Mouse (Mus musculus): ENCODE measurements around the gene Med7. TPM values are rescaled to one million over a fixed set of nuclear protein-coding genes. Genes with fewer than 3 reads are reported as not detected.
"Not testable (repeated sequence)": the region's sequence is repeated elsewhere in the genome, so short reads cannot be mapped to it uniquely, and the experiment has no call there.

The Med7 gene
- polyA plus RNA-seq, 1 experiment from 2014 or later = 104 TPM

DNA sequence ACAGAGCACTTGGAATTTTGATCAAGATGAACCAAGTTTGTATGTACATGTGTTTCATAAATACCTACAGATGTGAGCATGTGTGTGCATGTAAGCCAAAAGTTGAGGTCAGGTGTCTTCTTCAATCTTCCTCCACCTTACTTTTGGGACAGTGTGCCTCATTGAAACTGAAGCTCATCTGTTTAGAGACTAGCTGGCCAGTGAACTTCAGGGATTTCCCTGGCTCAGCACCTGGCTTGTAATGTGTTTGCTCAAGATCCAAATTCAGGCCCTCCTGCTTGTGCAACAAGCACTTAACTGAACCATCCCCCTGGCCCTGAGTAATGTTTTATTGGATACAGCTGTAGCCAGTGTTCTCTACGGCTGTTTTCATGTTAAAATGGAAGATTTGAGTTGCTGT lies 18.3 kb upstream of the Med7 start:
- Histone ChIP-seq H3K27me3 (ENCODE audit: control insufficient read depth, insufficient read depth, low read length) (no peaks in the 10 kb centered on the region), H3K27ac (ENCODE audit: low read depth, low read length) (no peak overlapping the region), H3K4me3 (ENCODE audit: low read depth, low read length) (no peak overlapping the region), H3K36me3 (ENCODE audit: control insufficient read depth, insufficient read depth, low read length) (no peaks in the 10 kb centered on the region), H3K9ac (ENCODE audit: low read depth, low read length) (no peak overlapping the region), H3K4me2 (replicated peaks; ENCODE audit: low read depth, low read length) (no peak overlapping the region), H3K9me3 (ENCODE audit: control insufficient read depth, low read length) (no peaks in the 10 kb centered on the region), H3K4me1 (replicated peaks; ENCODE audit: control insufficient read depth, insufficient read depth, low read length) (no peaks in the 10 kb centered on the region)
- DNase-seq (ENCODE audit: low spot score) (no peak), ATAC-seq (ENCODE audit: low FRiP score) (no peak)
- WGBS = 73% methylated on average over 1 of the region's 1 CpGs

DNA sequence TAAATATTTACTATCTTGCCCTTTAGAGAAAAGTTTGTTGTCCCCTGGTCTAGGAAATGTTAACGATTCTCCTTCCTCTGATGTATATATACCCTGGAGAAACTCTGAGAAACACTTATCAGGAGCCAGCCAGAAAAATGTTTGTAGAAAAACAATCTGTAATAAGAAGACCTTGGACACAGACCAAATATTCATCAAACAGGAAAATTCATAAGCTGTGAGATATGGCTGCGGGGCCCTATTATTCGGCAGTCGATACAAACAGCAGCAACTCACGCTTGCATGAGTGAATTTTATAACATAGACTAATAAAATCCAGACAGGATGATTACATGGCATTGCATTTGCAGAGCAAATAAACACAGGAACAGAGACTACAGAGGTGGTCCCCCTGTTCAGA lies 17.9 kb upstream of the Med7 start:
- no peak overlapping the region for H3K4me3 ChIP-seq (ENCODE audit: low read depth, low read length)
- DNase-seq (ENCODE audit: low spot score) = no peak
- 93% methylated on average over 5 of the region's 5 CpGs for WGBS
- no peaks in the 10 kb centered on the region for H3K9me3 ChIP-seq (ENCODE audit: control insufficient read depth, low read length)
- H3K27me3 ChIP-seq (ENCODE audit: control insufficient read depth, insufficient read depth, low read length) = no peaks in the 10 kb centered on the region
- no peak for ATAC-seq (ENCODE audit: low FRiP score)
- no peaks in the 10 kb centered on the region for H3K36me3 ChIP-seq (ENCODE audit: control insufficient read depth, insufficient read depth, low read length)
- H3K4me1 ChIP-seq (replicated peaks; ENCODE audit: control insufficient read depth, insufficient read depth, low read length) = no peaks in the 10 kb centered on the region
- no peak overlapping the region for H3K27ac ChIP-seq (ENCODE audit: low read depth, low read length)
- H3K4me2 ChIP-seq (replicated peaks; ENCODE audit: low read depth, low read length) = no peak overlapping the region
- H3K9ac ChIP-seq (ENCODE audit: low read depth, low read length) = no peak overlapping the region

DNA sequence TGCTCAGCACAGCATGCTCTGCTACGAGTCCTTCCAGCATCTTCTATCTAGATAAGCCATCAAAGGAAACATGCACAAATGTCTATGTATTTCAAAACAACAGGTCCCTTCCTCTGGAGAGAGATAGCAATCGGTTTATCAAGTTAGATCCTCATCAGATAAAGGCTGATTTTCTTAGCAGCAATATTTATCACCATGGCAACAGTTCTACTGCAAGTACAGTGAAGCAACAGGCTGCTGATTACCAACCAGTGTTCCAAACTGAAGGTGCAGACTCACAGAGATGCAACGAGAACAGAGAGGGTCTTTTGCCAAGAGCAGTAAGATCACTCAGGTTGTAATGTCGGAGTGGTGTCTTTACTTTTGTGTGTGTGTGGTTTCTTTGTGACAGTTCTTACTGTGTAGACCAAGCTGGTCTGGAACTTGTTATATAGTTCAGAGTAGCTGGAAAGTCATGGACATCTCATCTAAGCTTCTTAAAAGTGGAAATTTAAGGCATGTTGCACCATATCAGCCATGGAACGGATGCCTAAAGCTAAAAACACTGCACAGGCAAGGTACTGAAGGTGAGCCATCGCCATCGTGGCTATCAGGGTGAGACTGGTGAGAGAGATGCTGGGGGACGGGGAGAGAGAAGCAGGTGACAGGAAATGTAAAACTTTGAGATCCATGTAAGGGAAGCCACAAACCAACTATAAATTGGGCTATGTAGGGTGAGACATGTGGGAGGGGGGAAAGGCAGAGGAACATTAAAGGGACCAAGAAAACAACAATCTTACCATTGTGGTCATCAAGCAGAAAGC lies 15.4 kb upstream of the Med7 start:
- 88% methylated on average over 8 of the region's 8 CpGs for WGBS
- no peak overlapping the region for H3K4me2 ChIP-seq (replicated peaks; ENCODE audit: low read depth, low read length)
- H3K27ac ChIP-seq (ENCODE audit: low read depth, low read length) = no peak overlapping the region
- H3K9ac ChIP-seq (ENCODE audit: low read depth, low read length) = no peak overlapping the region
- no peaks in the 10 kb centered on the region for H3K27me3 ChIP-seq (ENCODE audit: control insufficient read depth, insufficient read depth, low read length)
- no peak for ATAC-seq (ENCODE audit: low FRiP score)
- H3K9me3 ChIP-seq (ENCODE audit: control insufficient read depth, low read length) = no peaks in the 10 kb centered on the region
- H3K4me3 ChIP-seq (ENCODE audit: low read depth, low read length) = no peak overlapping the region
- H3K36me3 ChIP-seq (ENCODE audit: control insufficient read depth, insufficient read depth, low read length) = no peaks in the 10 kb centered on the region
- no peak for DNase-seq (ENCODE audit: low spot score)
- no peaks in the 10 kb centered on the region for H3K4me1 ChIP-seq (replicated peaks; ENCODE audit: control insufficient read depth, insufficient read depth, low read length)

DNA sequence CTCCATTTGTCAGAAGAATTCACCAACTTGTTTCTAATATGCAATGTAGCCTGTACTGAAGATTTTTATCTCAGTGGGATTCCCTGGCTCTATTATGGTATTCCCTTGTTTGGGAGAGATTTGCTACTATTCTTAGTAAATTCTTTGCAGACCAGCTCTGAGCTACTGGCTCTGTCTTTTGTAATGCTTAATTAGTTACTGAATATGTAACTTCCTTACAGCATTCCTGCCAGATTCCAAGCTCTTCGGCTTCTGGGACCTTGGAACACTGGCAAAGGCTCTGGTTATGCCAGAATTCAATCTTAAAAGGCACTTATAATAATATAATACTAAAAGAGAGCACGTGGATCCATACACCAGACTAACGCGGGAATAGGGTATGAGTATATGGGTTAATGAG lies 8.6 kb upstream of the Med7 start:
- DNase-seq (ENCODE audit: low spot score); H3K9ac ChIP-seq (ENCODE audit: low read depth, low read length); H3K4me2 ChIP-seq (replicated peaks; ENCODE audit: low read depth, low read length); ATAC-seq (ENCODE audit: low FRiP score); H3K27me3 ChIP-seq (ENCODE audit: control insufficient read depth, insufficient read depth, low read length); H3K27ac ChIP-seq (ENCODE audit: low read depth, low read length); H3K36me3 ChIP-seq (ENCODE audit: control insufficient read depth, insufficient read depth, low read length); H3K4me3 ChIP-seq (ENCODE audit: low read depth, low read length); H3K9me3 ChIP-seq (ENCODE audit: control insufficient read depth, low read length); H3K4me1 ChIP-seq (replicated peaks; ENCODE audit: control insufficient read depth, insufficient read depth, low read length): not testable (repeated sequence)
- 51% methylated on average over 4 of the region's 4 CpGs for WGBS

DNA sequence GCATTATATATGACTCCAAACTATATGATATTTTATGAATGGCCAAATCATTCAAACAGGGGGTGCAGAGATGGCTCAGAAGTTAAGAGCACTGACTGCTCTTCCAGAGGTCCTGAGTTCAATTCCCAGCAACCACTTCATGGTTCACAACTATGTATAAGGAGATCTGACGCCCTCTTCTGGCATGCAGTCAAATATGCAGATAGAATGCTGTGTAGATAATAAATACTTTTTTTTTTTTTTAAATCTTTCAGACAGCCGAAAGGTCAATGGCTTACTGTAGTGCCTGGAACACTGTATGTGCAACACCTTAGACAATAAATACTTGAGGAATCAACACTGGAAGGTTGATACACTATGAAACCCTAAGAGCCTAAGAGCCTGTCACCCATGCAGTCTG lies 6.6 kb upstream of the Med7 start:
- Histone ChIP-seq H3K4me1 (replicated peaks; ENCODE audit: control insufficient read depth, insufficient read depth, low read length) (no peaks in the 10 kb centered on the region), H3K27ac (ENCODE audit: low read depth, low read length) (no peak overlapping the region), H3K4me2 (replicated peaks; ENCODE audit: low read depth, low read length) (no peak overlapping the region), H3K9ac (ENCODE audit: low read depth, low read length) (no peak overlapping the region), H3K9me3 (ENCODE audit: control insufficient read depth, low read length) (no peaks in the 10 kb centered on the region), H3K36me3 (ENCODE audit: control insufficient read depth, insufficient read depth, low read length) (no peaks in the 10 kb centered on the region), H3K4me3 (ENCODE audit: low read depth, low read length) (no peak overlapping the region), H3K27me3 (ENCODE audit: control insufficient read depth, insufficient read depth, low read length) (no peaks in the 10 kb centered on the region)
- WGBS = 95% methylated on average over 2 of the region's 2 CpGs
- no peak for DNase-seq (ENCODE audit: low spot score)
- ATAC-seq (ENCODE audit: low FRiP score) = no peak

DNA sequence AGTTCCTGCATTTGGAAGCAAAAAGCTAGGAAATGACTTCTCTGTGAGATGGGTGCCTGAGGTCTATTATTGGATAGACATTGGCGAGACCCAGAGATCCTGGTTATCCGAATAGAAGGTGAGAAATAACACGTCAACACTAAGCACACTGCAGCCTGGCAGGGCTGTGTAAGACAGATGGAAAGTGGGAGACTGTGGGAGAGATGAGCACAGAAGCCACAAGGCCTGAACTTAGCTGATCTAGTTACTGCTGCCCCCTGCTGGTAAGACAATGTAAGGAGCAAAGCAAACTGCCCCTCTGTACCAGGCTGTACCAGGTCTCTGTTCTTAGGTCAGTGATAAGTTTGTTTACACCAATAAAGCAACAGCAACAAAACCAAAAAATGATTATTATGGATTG lies 5.6 kb upstream of the Med7 start:
- Histone ChIP-seq H3K27me3 (ENCODE audit: control insufficient read depth, insufficient read depth, low read length) (no peaks in the 10 kb centered on the region), H3K4me2 (replicated peaks; ENCODE audit: low read depth, low read length) (no peak overlapping the region), H3K36me3 (ENCODE audit: control insufficient read depth, insufficient read depth, low read length) (no peaks in the 10 kb centered on the region), H3K27ac (ENCODE audit: low read depth, low read length) (no peak overlapping the region), H3K4me1 (replicated peaks; ENCODE audit: control insufficient read depth, insufficient read depth, low read length) (no peaks in the 10 kb centered on the region), H3K9ac (ENCODE audit: low read depth, low read length) (no peak overlapping the region), H3K9me3 (ENCODE audit: control insufficient read depth, low read length) (no peaks in the 10 kb centered on the region), H3K4me3 (ENCODE audit: low read depth, low read length) (no peak overlapping the region)
- DNase-seq (ENCODE audit: low spot score) (peak; percentile 88), ATAC-seq (ENCODE audit: low FRiP score) (peak; percentile 91)
- 31% methylated on average over 3 of the region's 3 CpGs for WGBS

DNA sequence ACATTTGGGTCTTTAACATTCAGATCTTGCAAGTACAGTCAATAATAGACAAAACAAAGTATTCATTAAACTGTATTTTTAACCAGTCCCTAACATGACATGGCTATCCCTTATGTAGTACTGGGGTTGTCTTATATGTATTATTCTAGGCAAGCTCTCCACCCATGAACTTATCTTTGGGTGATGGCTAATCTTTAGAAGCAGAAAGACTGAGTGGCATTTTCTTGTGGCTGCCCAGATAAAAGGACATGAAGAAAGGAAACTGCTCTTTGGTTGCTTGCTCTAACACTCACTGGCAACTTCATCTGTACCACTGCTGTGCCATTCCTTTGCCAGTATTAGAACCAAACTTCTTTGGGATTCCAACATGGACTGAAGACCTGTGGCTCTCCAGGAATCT lies 1.4 kb upstream of the Med7 start:
- no peak for ATAC-seq (ENCODE audit: low FRiP score)
- H3K4me1 ChIP-seq (replicated peaks; ENCODE audit: control insufficient read depth, insufficient read depth, low read length) = no peaks in the 10 kb centered on the region; the same call in 1 of the 2 replicates
- no peaks in the 10 kb centered on the region for H3K27me3 ChIP-seq (ENCODE audit: control insufficient read depth, insufficient read depth, low read length)
- no peak overlapping the region for H3K4me3 ChIP-seq (ENCODE audit: low read depth, low read length)
- no peak for DNase-seq (ENCODE audit: low spot score)
- no peak overlapping the region for H3K27ac ChIP-seq (ENCODE audit: low read depth, low read length)
- H3K36me3 ChIP-seq (ENCODE audit: control insufficient read depth, insufficient read depth, low read length) = no peaks in the 10 kb centered on the region
- no peak overlapping the region for H3K4me2 ChIP-seq (replicated peaks; ENCODE audit: low read depth, low read length)
- no peaks in the 10 kb centered on the region for H3K9me3 ChIP-seq (ENCODE audit: control insufficient read depth, low read length)
- no peak overlapping the region for H3K9ac ChIP-seq (ENCODE audit: low read depth, low read length)

DNA sequence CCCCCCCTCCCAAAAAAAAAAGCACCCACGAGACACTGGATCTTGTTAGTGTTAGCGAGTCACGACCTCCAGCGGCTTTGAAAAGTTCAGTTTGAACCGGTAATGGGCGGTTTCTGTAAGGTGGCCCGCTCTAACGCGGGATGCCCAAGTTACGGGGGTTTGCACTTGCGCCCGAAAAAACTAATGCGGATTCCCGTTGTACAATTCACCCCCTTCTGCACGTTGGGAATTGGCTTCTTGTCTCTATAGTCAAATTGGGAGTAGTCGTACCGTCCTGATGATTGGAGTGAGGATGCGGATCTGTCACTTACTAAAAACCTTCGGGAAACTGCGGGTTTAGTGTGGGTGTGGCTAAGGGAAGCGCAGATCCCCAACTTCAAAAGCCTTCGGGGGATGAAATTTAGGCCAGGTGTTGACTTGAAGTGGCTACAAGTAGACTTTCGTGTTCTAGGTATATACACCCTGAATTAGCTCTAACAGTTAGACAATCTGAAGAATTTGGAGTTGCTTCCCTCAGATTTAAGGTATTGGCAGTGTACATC lies 805 bp downstream of the Med7 start:
- Histone ChIP-seq H3K4me1 (replicated peaks; ENCODE audit: control insufficient read depth, insufficient read depth, low read length) (no peaks in the 10 kb centered on the region; the same call in 1 of the 2 replicates), H3K27ac (ENCODE audit: low read depth, low read length) (no peak overlapping the region), H3K36me3 (ENCODE audit: control insufficient read depth, insufficient read depth, low read length) (no peaks in the 10 kb centered on the region), H3K4me2 (replicated peaks; ENCODE audit: low read depth, low read length) (peak overlapping the region; percentile 64), H3K27me3 (ENCODE audit: control insufficient read depth, insufficient read depth, low read length) (no peaks in the 10 kb centered on the region), H3K9me3 (ENCODE audit: control insufficient read depth, low read length) (no peaks in the 10 kb centered on the region), H3K9ac (ENCODE audit: low read depth, low read length) (peak overlapping the region; percentile 92), H3K4me3 (ENCODE audit: low read depth, low read length) (peak overlapping the region; percentile 94)
- 2% methylated on average over 23 of the region's 23 CpGs for WGBS
- DNase-seq (ENCODE audit: low spot score) = peak; percentile 76
- ATAC-seq (ENCODE audit: low FRiP score) = no peak

DNA sequence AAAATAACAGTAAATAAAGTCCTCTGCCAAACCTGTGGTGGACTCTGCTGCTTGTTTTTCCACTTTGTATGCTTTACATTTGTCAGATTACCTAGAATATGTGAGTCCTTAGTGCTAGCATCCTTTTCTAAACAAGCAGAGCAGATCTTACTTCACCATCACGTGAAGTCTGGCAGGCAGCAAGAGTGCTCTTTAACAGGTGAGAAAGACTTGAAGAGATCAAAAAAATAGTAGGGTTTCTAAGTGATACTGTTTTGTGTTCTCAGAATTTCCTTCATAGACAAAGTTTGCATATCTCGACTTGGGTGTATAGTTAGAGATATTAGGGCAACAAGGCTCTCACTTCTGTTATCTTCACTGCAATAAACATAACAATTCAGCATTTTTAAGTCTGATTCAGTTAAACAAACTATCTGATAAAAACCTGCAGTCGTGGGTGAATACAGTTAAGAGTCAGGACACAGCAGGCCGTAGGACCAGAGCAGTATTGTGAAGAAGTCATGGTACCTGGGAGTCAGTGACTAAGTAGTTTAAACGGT lies 2.3 kb downstream of the Med7 start:
- 90% methylated on average over 5 of the region's 5 CpGs for WGBS
- Histone ChIP-seq H3K9ac (ENCODE audit: low read depth, low read length) (no peak overlapping the region), H3K4me3 (ENCODE audit: low read depth, low read length) (no peak overlapping the region), H3K27me3 (ENCODE audit: control insufficient read depth, insufficient read depth, low read length) (no peaks in the 10 kb centered on the region), H3K9me3 (ENCODE audit: control insufficient read depth, low read length) (no peaks in the 10 kb centered on the region), H3K36me3 (ENCODE audit: control insufficient read depth, insufficient read depth, low read length) (no peaks in the 10 kb centered on the region), H3K4me1 (replicated peaks; ENCODE audit: control insufficient read depth, insufficient read depth, low read length) (no peaks in the 10 kb centered on the region; the same call in 1 of the 2 replicates), H3K4me2 (replicated peaks; ENCODE audit: low read depth, low read length) (no peak overlapping the region), H3K27ac (ENCODE audit: low read depth, low read length) (no peak overlapping the region)
- ATAC-seq (ENCODE audit: low FRiP score) (no peak), DNase-seq (ENCODE audit: low spot score) (no peak)
